Mouse (Mus musculus) kidney, adult 2 months (tissue): ENCODE measurements at regions not wholly inside any gene's neighbourhood (a gene's known extent, or its start where the extent isn't known, plus 50 kb on each side); places are given as distances from the start of the nearest gene placed in this dataset.
"Not testable (repeated sequence)": the region's sequence is repeated elsewhere in the genome, so short reads cannot be mapped to it uniquely, and the experiment has no call there.

ENCODE experiments used
- DNase-seq: peaks from one replicate; pipeline ENCODE4 v3.0.0; 2021
- H3K27ac ChIP-seq: fragments of 200-500 bp; 2 replicates; pipeline ENCODE4 v1.5.1; 2012; ENCODE audit warnings: low read depth, low read length, control low read depth, inconsistent platforms; ENCODE audit not compliant: insufficient read depth
- H3K27me3 ChIP-seq: fragments of 200-500 bp; replicated peaks from 2 replicates; pipeline ENCODE4 v1.6.1; 2012; ENCODE audit warnings: mild to moderate bottlenecking, moderate library complexity, low read length, inconsistent platforms; ENCODE audit not compliant: control insufficient read depth, insufficient read depth
- H3K36me3 ChIP-seq: fragments of 200-500 bp; 2 replicates; pipeline ENCODE4 v1.6.1; 2012; ENCODE audit warnings: mild to moderate bottlenecking, moderate library complexity, low read length, inconsistent platforms; ENCODE audit not compliant: control insufficient read depth, insufficient read depth
- H3K4me1 ChIP-seq: fragments of 200-500 bp; 2 replicates; pipeline ENCODE4 v1.6.1; 2011; ENCODE audit warnings: low read length; ENCODE audit not compliant: control insufficient read depth, insufficient read depth
- H3K4me3 ChIP-seq: fragments of 200-500 bp; 2 replicates; pipeline ENCODE4 v1.5.1; 2011; ENCODE audit warnings: mild to moderate bottlenecking, low read depth, low read length, control low read depth; ENCODE audit not compliant: insufficient read depth
- CTCF ChIP-seq: fragments of 200-500 bp; conservative IDR thresholded peaks from 2 replicates; pipeline ENCODE4 v1.5.1; 2011; ENCODE audit warnings: low read depth, mild to moderate bottlenecking, control low read depth, low read length, moderate library complexity, mixed read lengths; ENCODE audit not compliant: insufficient read depth, insufficient read length
- POLR2A ChIP-seq: fragments of 200-500 bp; IDR thresholded peaks from one replicate; pipeline ENCODE4 v1.6.1; 2011; ENCODE audit warnings: low read depth, low read length, control low read depth
- WGBS: fragments of 180-500 bp; shearing (Covaris S2); methylation state at CpG from one replicate; pipeline ENCODE4 v1.1.7; 2018; 5-methylcytosine and 5-hydroxymethylcytosine counted together

DNA sequence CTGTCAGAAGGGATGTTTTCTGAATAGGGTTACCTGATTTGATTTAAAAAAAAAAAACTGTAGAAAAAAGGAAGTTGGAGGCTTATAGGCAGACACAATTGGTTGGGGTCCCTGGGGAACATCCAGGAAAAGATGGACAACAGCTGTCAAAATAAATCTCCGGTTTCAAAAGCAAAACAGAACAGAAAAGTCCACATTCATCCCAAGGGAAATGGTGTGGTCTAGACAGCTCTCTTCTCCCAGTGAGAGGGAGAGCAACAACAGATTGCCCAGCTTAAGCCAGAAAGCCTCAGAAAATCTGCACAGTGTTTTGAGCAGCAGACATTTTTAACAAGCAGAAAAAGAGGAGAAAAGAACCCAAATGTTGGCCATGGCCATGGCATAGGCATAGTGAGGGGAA, 830.3 kb downstream of the Cypt12 start:
- no peak overlapping the region for H3K27ac ChIP-seq
- no peaks in the 10 kb centered on the region for H3K4me1 ChIP-seq
- 49% methylated on average over 1 of the region's 1 CpGs for WGBS
- no peaks in the 10 kb centered on the region for H3K27me3 ChIP-seq
- DNase-seq = peak; percentile 15
- no peak for TF ChIP-seq CTCF
- TF ChIP-seq POLR2A = no peak
- H3K4me3 ChIP-seq = no peak overlapping the region
- H3K36me3 ChIP-seq = no peaks in the 10 kb centered on the region

DNA sequence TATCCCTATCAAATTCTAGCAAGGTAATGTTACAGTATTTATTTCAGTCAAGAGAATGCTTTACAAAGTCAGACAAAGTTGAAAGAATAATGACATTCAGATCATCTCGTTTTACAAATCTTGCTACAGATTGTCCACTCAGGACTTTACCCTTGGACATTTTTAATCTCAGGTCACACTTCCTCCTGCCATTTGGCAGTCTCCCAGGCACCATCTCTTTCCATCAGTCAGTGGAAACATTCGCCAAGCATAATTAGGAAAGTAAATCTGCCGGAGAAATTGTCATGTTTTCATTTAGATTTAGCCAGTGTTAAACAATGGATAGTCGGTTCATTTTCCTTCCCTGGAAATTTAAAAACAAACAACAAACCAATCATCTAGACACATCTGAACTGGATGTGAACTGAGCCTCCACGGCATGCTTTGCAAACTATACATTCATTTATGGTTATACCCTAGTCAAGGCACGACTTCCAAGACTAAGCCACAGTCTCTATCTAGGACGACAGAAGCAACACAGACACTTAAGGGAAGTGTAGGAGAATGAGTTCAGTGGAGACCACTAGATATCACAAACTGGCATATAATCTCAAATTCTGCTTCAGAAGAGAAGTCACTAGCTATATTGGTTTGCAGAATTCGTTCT, 839.4 kb downstream of the Cypt12 start:
- no peak for TF ChIP-seq CTCF
- no peak for TF ChIP-seq POLR2A
- no peak overlapping the region for H3K4me3 ChIP-seq
- WGBS = 35% methylated on average over 8 of the region's 8 CpGs
- no peaks in the 10 kb centered on the region for H3K27me3 ChIP-seq
- no peaks in the 10 kb centered on the region for H3K36me3 ChIP-seq
- no peaks in the 10 kb centered on the region for H3K4me1 ChIP-seq
- DNase-seq = peak; percentile 69
- no peak overlapping the region for H3K27ac ChIP-seq

GRCm38 (mm10) chr3:18802794-18803193, 825.7 kb downstream of the 1700064H15Rik start:
- WGBS = 70% methylated on average over 3 of the region's 3 CpGs
- DNase-seq = no peak
- Histone ChIP-seq H3K4me3 (no peak overlapping the region), H3K27me3 (no peaks in the 10 kb centered on the region), H3K4me1 (no peaks in the 10 kb centered on the region), H3K27ac (no peak overlapping the region), H3K36me3 (no peaks in the 10 kb centered on the region)
- no peak for TF ChIP-seq POLR2A

- DNase-seq, H3K4me1 ChIP-seq, H3K27ac ChIP-seq, H3K27me3 ChIP-seq, H3K36me3 ChIP-seq, H3K4me3 ChIP-seq: not testable (repeated sequence)
- 46% methylated on average over 2 of the region's 2 CpGs for WGBS
Measured at GRCm38 (mm10) chr3:18828788-18829320, 799.6 kb downstream of the 1700064H15Rik start.

DNA sequence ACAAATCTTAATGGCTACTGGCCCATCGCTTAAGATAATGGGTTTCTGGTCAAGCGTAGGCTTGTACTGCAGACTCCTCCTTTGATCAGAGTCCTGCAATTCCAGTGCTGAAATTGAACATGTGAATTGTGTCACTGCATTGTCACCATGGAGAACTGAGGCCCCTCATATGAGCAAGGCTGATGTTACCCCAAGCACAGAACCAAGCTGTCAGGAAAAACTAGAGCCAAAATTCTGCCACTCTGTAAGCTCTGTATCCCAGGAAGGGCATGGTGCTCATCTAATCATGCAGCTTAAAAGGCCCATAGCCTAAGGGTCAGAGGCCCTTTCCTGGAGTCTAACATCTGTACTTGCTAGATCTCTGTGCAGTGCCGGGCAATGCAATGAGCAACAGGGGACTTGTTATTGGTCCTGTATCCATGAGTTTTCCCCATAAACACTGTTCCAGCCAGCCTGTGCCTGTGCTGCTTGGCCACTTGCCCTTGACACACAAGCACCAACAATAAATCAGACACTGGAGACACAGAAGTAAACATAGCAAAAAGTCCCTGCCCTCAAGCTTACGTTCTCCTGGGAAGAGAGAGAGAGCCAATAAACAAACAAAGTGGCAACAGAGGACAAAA, 760.2 kb downstream of the 1700064H15Rik start:
- peak; percentile 35 for DNase-seq
- H3K27me3 ChIP-seq = no peaks in the 10 kb centered on the region
- H3K4me1 ChIP-seq = no peaks in the 10 kb centered on the region
- no peaks in the 10 kb centered on the region for H3K36me3 ChIP-seq
- no peak overlapping the region for H3K4me3 ChIP-seq
- WGBS = 46% methylated on average over 4 of the region's 4 CpGs
- H3K27ac ChIP-seq = no peak overlapping the region
- TF ChIP-seq POLR2A (no peak), CTCF (no peak)

- Histone ChIP-seq H3K27ac (no peak overlapping the region), H3K36me3 (no peaks in the 10 kb centered on the region), H3K4me3 (no peak overlapping the region), H3K27me3 (no peaks in the 10 kb centered on the region), H3K4me1 (no peaks in the 10 kb centered on the region)
- no peak for TF ChIP-seq CTCF
- no peak for TF ChIP-seq POLR2A
- no peak for DNase-seq
- WGBS = 27% methylated on average over 2 of the region's 2 CpGs
Measured at GRCm38 (mm10) chr3:18868758-18869157, 759.7 kb downstream of the 1700064H15Rik start.

- no peak for DNase-seq
- no peak for TF ChIP-seq POLR2A
- no peak for TF ChIP-seq CTCF
- no peak overlapping the region for H3K27ac ChIP-seq
- no peaks in the 10 kb centered on the region for H3K4me1 ChIP-seq
- WGBS = 94% methylated on average over 1 of the region's 1 CpGs
- H3K4me3 ChIP-seq = no peak overlapping the region
- no peaks in the 10 kb centered on the region for H3K36me3 ChIP-seq
- no peaks in the 10 kb centered on the region for H3K27me3 ChIP-seq
Measured at GRCm38 (mm10) chr3:18877060-18877459, 751.4 kb downstream of the 1700064H15Rik start.

DNA sequence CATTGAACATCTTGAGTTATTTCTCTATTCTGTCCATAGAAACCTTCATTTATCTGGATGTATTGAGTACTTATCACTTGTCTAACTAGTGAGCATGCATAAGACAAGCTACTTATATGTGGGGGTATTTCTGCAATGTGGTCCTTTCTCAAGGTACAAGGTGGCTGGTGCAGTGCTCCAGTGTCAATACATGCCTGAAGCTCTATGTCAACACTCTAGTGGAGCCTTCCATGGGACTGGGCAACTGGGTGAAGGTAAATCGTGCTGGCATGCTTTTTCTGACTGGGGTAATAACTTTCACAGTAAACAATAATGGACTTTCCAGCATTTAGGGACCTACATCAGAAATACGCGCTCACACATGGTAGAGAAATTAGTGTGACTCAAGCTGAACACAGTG, 750.9 kb downstream of the 1700064H15Rik start:
- no peak for DNase-seq
- Histone ChIP-seq H3K36me3 (no peaks in the 10 kb centered on the region), H3K27ac (no peak overlapping the region), H3K4me1 (no peaks in the 10 kb centered on the region), H3K4me3 (no peak overlapping the region), H3K27me3 (no peaks in the 10 kb centered on the region)
- TF ChIP-seq CTCF (no peak), POLR2A (no peak)
- WGBS = 86% methylated on average over 3 of the region's 3 CpGs
